Mouse (Mus musculus) urinary bladder, postnatal 25 days (tissue): ENCODE results near the gene Olfr1417.

Experiments
- DNase-seq: peaks from one replicate; pipeline ENCODE4 v3.0.0; 2022; ENCODE audit warnings: low spot score

Olfr1417 gene

DNA sequence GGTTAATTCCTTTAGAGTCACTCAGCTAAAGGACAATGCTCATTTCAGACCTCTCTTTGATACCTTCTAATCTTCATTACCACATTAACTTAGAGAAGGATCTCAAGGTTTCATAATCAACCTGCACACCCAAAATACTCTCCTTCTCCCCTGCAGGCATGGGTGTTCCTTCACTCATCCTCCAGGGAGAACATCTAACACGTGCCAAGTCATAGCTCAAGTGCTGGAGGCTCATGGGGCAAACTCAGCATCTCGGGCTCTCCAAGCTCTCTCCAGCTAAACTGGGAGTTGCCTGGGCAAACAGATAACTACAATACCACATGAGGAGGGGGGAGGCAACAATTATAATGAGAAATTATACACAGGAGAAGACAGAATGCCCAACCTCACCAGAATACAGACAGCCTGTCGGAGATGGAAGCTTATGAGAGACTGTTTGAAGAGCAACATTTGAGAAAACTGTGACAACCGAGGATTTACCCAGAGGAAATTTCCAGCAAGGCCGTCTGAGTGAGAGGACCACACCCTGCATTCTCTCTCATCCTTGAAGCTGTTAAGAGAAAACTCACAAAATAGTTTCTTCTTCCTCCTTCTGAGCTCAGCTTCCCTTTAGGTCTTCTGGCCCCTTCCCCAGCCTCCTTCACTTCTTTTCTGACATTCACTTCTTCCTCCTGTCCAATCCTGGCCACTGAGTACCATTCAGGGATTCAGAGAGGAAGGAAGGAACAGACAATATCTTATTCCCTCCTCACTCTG, 28.8 kb downstream of the Olfr1417 start:
- DNase-seq: no peak

DNA sequence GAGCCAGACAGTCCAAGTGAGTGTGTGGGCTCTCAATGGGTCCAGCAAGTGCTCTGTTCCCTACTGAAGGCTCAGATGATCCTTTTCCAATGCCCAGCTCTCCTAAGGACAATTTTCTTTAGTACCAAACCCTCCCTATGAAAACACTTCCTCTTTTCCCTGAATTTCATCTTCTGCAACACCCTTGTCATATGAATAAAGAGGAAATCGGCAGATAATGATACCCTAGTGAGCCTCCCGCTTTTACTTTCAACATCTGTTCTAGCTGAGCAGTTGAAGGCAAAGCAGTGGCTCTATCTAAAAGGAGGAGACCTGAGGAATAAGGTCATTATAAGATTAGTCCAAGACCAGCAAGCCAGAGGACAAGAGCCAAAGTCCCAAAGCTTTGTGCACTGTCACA, 30.6 kb downstream of the Olfr1417 start:
- no peak for DNase-seq

DNA sequence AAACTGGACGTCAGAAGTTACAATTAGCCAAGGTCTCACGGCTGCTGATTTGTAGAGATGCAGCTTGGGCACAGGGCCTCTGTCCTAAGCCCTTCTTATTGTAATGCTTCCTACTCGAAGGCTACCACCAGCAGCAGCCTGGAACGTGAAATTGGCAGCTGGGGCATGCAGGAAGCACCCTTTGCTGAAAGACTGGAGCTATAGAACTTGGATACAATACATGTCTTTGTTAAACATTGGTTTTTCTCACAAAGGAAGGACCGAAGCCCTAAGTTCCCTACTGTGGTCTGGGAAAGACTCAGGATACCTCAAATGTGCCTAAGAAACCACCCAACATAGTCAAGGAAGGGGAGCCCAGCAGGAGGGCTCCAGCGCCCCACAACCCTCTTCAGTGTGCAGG, 31.2 kb downstream of the Olfr1417 start:
- no peak for DNase-seq

DNA sequence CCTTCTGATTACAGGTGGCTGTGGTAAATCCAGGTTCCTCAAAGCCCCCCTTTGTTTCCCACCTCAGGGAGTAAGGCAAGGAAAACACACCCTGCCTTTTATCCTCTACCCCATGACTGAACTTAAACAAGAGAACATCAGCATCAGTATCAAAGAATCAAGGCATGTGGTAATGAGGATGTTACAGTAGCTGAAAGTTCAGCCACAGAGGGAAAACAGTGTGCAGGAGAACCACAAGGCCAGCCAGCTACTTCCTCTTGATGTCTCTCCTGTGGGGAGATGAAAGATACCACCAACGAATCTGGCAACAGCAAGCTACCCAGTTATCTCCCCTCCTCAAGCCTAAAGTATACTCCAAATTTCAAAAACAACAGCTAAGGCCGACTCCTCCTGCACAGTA, 31.8 kb downstream of the Olfr1417 start:
- no peak for DNase-seq

DNA sequence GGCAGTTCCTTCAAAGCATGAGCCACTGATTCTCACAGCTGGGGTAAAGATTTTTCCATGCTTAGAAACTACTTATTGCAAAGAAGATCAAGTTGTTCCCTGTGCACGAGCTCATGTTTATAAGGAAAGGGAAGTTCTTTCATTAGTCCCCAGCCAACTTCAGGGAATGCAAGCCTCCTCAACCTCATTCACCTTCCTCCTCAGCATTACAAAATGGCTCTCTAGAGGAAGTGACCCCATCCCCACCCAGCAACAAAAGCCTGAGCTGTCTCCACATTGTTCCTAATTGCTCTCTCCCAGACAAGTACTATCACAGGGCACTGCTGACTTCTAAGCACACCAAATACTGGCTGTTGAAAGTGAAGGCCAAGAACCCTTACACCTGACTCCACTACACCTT, 34.6 kb downstream of the Olfr1417 start:
- no peak for DNase-seq

DNA sequence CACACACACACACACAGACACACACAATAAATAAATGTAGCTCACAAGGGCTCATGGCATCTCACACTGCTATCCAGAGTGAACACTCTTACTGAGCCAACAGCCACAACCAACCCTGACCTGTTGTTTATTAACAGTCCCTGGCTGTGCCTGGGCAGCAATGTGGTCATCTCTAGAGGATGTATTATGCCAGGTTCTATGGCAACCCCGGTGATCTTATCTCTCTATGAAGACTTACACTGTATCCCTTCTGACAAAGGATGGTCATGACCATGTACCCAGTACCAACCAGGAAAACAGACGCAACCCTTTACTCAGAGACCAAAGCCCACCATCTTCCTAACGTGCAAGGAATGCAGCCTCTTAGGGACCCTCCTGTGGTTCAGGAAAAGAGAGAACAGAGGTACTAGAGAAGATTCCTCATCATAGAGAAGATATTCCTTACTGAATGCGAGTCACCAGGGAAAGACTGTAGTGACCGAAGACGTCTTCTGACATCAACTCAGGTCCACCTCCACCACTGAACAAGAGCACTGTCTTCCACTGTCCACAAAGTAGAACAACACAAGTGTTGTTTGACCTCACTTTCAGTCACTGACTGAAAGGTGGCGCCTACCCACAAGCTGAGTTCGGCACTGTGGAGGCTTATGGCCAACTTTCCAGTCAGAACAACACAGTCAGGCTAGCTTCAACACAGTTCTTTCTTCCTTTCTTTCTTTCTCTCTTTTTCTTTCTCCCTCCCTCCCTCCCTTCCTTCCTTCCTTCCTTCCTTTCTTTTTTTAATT, 38.3 kb downstream of the Olfr1417 start:
- DNase-seq: no peak

DNA sequence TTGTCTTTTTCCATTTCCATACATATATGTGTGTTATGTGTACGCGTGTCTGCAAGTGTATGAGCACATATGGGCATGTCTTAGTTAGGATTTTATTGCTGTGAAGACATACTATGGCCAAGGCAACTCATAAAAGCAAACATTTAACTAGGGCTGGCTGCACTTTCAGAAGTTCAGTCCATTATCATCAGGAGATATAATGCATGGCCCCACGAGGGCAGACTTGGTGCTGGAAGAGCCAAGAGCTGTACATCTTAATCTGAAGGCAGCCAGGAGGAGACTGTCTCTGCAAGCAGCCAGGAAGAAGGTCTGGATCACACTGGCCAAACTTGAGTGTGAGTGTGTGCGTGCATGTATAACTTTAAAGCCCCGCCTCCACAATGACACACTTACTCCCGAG, 44.6 kb downstream of the Olfr1417 start:
- no peak for DNase-seq

DNA sequence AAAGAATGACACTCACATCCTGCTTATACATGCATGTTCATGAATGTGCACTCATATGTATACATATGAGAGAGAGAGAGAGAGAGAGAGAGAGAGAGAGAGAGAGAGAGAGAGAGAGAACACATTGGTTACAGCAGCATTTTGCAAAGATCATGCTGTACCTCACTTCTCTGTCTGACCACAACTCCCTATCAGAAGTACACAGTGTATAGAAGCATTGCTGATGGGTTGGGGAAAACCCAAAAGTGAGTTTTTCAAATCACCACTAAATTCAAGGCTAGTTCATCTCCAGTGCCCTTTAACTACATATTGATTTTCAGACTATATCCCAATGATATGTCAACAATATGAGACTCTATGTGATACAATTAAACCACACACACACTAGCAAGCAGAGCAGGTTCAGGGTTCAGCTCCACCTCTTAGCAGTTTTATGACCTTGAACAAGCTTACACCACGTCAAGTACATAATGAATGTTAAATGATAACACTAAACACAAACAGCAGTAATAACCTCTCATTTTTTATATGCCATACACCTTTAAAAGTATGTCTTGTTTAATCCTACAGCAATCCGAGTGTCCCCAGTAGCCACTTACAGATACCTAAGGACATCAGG, 45.2 kb downstream of the Olfr1417 start:
- DNase-seq: no peak

DNA sequence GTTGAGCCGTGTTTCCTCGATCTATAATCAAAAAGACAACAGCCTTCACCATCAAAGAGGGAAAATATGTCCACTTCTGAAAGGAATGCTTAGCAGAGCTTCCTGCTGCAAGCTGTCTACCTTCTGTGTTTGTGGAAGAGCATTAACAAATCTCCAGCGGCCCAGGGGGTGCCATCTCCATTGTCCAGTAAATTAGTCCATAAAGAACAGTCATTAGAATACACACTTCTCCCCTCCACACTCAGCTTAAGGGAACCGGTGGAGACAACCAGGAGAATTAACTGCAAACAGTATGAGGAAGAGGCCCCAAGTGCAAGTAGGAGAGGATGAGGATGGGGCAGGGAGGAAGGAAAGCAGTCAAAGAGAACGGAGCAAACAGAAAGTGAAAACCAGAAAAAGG, 47.2 kb downstream of the Olfr1417 start:
- no peak for DNase-seq

DNA sequence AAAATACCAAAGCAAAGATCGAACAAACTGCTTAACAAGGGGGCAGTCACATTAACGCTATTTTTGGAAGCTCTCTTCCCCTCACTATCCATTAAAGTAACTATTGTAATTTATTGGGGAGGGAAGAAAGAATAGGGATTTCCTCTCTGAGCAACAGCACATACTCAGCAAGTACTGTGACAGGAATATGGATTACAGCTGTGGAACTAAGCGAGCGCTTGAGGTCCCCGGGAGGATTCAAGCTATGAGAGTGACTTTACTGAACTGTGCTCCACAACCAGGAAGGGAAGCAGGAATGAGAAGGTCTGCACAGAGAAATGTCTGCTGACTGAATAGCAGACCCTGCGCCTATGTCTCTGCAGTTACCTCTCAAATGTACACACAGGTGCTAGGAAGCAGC, 50.1 kb downstream of the Olfr1417 start:
- DNase-seq: no peak

DNA sequence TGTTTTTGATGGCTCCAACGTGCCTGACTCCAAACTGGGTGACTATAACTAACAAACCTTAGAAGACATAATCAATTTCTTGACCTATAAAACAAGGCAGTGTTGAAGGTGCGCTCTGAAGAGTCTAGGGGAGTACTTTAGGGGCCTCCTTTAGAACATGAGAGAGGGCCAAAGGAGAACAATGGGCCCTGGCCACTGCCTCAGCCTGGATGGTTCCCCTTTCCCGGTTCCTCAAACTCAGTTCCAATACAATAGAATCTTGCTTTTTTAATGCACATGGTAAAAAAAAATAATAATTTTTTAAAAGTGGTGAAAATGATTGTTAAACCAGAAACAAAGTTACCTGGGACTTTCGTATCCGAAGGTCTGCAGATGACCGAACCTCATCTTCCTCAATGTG, 51.2 kb downstream of the Olfr1417 start:
- no peak for DNase-seq

DNA sequence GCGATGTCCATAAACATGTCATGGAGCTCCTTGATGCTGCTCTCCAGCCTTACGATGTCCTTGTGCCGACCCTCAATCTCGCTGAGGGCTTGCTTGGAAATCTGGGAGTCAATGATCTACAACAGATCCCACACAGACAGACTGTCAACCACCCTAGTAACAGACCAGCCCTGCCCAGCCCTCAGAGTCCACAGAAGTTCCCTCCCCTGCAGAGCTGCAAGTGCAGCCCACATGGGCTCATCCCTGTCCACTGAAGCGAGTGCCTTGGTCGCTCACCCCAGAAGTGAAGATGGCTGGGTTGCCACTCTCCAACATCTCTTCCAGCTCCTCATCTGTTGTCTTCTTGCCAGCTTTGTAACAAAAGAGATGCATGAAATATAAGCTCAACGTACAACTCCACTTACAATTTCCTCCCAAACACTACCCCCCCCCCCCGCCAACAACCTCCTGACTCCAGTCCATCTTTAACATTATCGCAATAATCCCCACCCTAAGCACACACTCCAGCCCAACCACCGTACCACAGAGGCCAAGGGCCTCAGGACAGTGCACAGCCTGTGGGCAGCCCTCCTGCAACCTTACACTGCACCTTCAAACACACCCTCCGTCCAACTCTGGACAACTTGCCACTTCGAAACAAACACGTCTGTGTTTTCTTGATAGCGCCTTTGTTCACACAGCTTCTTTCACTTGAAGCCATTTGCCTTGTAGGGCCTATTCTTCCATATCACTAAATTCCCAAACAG, 53.4 kb downstream of the Olfr1417 start:
- DNase-seq: no peak

DNA sequence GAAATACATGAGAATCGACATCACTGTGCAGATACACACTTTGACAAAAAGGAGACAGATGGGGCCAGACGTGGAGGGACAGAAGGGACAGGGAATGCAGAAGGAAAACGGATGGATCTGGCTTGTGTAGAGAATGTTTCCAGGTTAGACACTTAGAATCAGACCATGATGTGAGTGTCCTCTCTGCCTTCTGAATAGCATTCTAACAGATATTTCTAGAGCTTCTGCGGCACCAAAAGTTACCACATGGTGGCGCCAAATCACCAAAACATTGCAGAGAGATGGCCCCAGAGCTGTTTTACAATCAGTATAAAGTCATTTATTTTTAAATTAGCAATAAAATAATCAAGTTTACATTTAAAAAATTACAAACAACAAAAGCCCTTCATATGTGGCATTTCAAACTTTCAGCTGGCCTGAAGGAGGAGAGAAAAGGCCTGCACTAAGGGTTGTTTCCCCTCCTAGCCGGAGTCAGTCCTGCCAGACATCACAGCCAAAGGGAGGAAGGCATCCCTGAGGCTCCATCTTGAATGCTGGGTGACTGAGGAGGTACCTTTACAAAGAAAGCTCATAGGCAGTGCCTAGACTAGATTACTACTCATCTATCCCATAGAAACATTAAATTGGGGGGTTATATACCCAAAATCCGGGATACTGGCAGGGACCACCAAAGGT, 61.7 kb downstream of the Olfr1417 start:
- DNase-seq: peak; percentile 63
